Mouse (Mus musculus) forebrain, embryonic 14.5 days (tissue): ENCODE measurements at regions not wholly inside any gene's neighbourhood (a gene's known extent, or its start where the extent isn't known, plus 50 kb on each side); places are given as distances from the start of the nearest gene placed in this dataset.
A peak's percentile ranks its signal among the peaks of the same experiment; 100 is the strongest.

ENCODE experiments used
- ATAC-seq: fragments of 200-750 bp; cut with Nextera tagmentation; 2 replicates; pipeline ENCODE4 v1.8.0; 2017; ENCODE audit warnings: mild to moderate bottlenecking, moderate library complexity
- DNase-seq: peaks from one replicate; pipeline ENCODE4 v3.0.0-alpha.2; 2015; ENCODE audit warnings: low spot score
- H3K27ac ChIP-seq: fragments of 300-500 bp; sonication (generic); 2 replicates; pipeline ENCODE4 v1.5.1; 2014; ENCODE audit warnings: low read depth, mild to moderate bottlenecking, control low read depth, low read length, moderate library complexity
- H3K27me3 ChIP-seq: fragments of 300-500 bp; sonication (generic); replicated peaks from 2 replicates; pipeline ENCODE4 v1.6.1; 2014; ENCODE audit warnings: low read length, control low read depth, mixed read lengths; ENCODE audit not compliant: control insufficient read depth, insufficient read depth
- H3K36me3 ChIP-seq: fragments of 300-500 bp; sonication (generic); 2 replicates; pipeline ENCODE4 v1.6.1; 2014; ENCODE audit warnings: low read length, control low read depth; ENCODE audit not compliant: control insufficient read depth, insufficient read depth
- H3K4me1 ChIP-seq: fragments of 300-500 bp; sonication (generic); 2 replicates; pipeline ENCODE4 v1.6.1; 2014; ENCODE audit warnings: antibody characterized with exemption, low read length, control low read depth; ENCODE audit not compliant: control insufficient read depth, insufficient read depth
- H3K4me2 ChIP-seq: fragments of 300-500 bp; sonication (generic); 2 replicates; pipeline ENCODE4 v1.6.1; 2014; ENCODE audit warnings: mild to moderate bottlenecking, control low read depth, low read length
- H3K4me3 ChIP-seq: fragments of 300-500 bp; sonication (generic); 2 replicates; pipeline ENCODE4 v1.5.1; 2014; ENCODE audit warnings: low read depth, low read length, control low read depth
- H3K9ac ChIP-seq: fragments of 300-500 bp; sonication (generic); 2 replicates; pipeline ENCODE4 v1.6.1; 2014; ENCODE audit warnings: mild to moderate bottlenecking, low read length, control low read depth, moderate library complexity
- H3K9me3 ChIP-seq: fragments of 300-500 bp; sonication (generic); replicated peaks from 2 replicates; pipeline ENCODE4 v1.6.1; 2016; ENCODE audit warnings: low read length, control low read depth, mixed read lengths; ENCODE audit not compliant: control insufficient read depth
- WGBS: fragments of 180-500 bp; shearing (Covaris S2); extraction: QIAGEN DNeasy Blood & Tissue Kit; methylation state at CpG from one replicate; pipeline ENCODE4 v1.1.7; 2014; 5-methylcytosine and 5-hydroxymethylcytosine counted together

GRCm38 (mm10) chr8:118005186-118005585 is 203.4 kb upstream of the Mphosph6 start:
- Histone ChIP-seq H3K9ac (no peak overlapping the region), H3K36me3 (no peaks in the 10 kb centered on the region), H3K4me3 (no peak overlapping the region), H3K27ac (no peak overlapping the region), H3K9me3 (no peaks in the 10 kb centered on the region), H3K4me2 (no peak overlapping the region), H3K4me1 (0 out of 2 replicates have a peak, but pooled peaks cover 9% of the 10 kb centered on the region), H3K27me3 (0 out of 2 replicates have a peak, but pooled peaks cover 4% of the 10 kb centered on the region)
- DNase-seq (no peak), ATAC-seq (peak; percentile 41; the same call in 1 of the 2 replicates)
- 22% methylated on average over 2 of the region's 2 CpGs for WGBS

GRCm38 (mm10) chr8:118004391-118004851 is 202.7 kb upstream of the Mphosph6 start:
- 0 out of 2 replicates have a peak overlapping the region, but pooled peaks have one; percentile 22 for H3K27ac ChIP-seq
- H3K4me3 ChIP-seq, result no peak overlapping the region
- H3K27me3 ChIP-seq, result 0 out of 2 replicates have a peak, but pooled peaks cover 4% of the 10 kb centered on the region
- WGBS, result 6% methylated on average over 7 of the region's 7 CpGs
- no peak overlapping the region for H3K4me2 ChIP-seq
- no peaks in the 10 kb centered on the region for H3K9me3 ChIP-seq
- H3K9ac ChIP-seq, result no peak overlapping the region
- DNase-seq (peak; percentile 85), ATAC-seq (peak; percentile 93)
- H3K36me3 ChIP-seq, result no peaks in the 10 kb centered on the region
- H3K4me1 ChIP-seq, result 0 out of 2 replicates have a peak, but pooled peaks cover 9% of the 10 kb centered on the region

- Histone ChIP-seq H3K4me2 (no peak overlapping the region), H3K27me3 (0 out of 2 replicates have a peak, but pooled peaks cover 4% of the 10 kb centered on the region), H3K4me1 (0 out of 2 replicates have a peak, but pooled peaks cover 9% of the 10 kb centered on the region), H3K36me3 (no peaks in the 10 kb centered on the region), H3K4me3 (no peak overlapping the region), H3K27ac (no peak overlapping the region), H3K9ac (no peak overlapping the region), H3K9me3 (no peaks in the 10 kb centered on the region)
- ATAC-seq (no peak), DNase-seq (no peak)
- 91% methylated on average over 10 of the region's 10 CpGs for WGBS
Observed at GRCm38 (mm10) chr8:118001138-118001537, 199.4 kb upstream of the Mphosph6 start.

GRCm38 (mm10) chr8:117991826-117992225 is 190.1 kb upstream of the Mphosph6 start:
- Histone ChIP-seq H3K36me3 (no peaks in the 10 kb centered on the region), H3K27me3 (no peaks in the 10 kb centered on the region), H3K4me1 (no peaks in the 10 kb centered on the region), H3K27ac (no peak overlapping the region), H3K4me3 (no peak overlapping the region), H3K9ac (no peak overlapping the region), H3K9me3 (0 out of 2 replicates have a peak, but pooled peaks cover 3% of the 10 kb centered on the region), H3K4me2 (no peak overlapping the region)
- DNase-seq (no peak), ATAC-seq (no peak)
- WGBS, result 91% methylated on average over 7 of the region's 7 CpGs

- no peaks in the 10 kb centered on the region for H3K4me1 ChIP-seq
- no peak overlapping the region for H3K4me2 ChIP-seq
- no peaks in the 10 kb centered on the region for H3K27me3 ChIP-seq
- WGBS, result 62% methylated on average over 5 of the region's 5 CpGs
- DNase-seq (peak; percentile 81), ATAC-seq (peak; percentile 72)
- peaks cover 3% of the 10 kb centered on the region; the same call in 1 of the 2 replicates for H3K9me3 ChIP-seq
- H3K4me3 ChIP-seq, result no peak overlapping the region
- no peak overlapping the region; the same call in 1 of the 2 replicates for H3K27ac ChIP-seq
- H3K36me3 ChIP-seq, result no peaks in the 10 kb centered on the region
- H3K9ac ChIP-seq, result no peak overlapping the region
Observed at GRCm38 (mm10) chr8:117988781-117989180, 187.0 kb upstream of the Mphosph6 start.

- Histone ChIP-seq H3K4me3 (no peak overlapping the region), H3K9ac (no peak overlapping the region), H3K9me3 (no peaks in the 10 kb centered on the region), H3K27me3 (no peaks in the 10 kb centered on the region), H3K4me2 (no peak overlapping the region), H3K27ac (no peak overlapping the region), H3K4me1 (no peaks in the 10 kb centered on the region), H3K36me3 (no peaks in the 10 kb centered on the region)
- ATAC-seq (no peak), DNase-seq (no peak)
- 87% methylated on average over 5 of the region's 5 CpGs for WGBS
Observed at GRCm38 (mm10) chr8:117968306-117968705, 166.6 kb upstream of the Mphosph6 start.

GRCm38 (mm10) chr8:117966556-117966955 is 164.8 kb upstream of the Mphosph6 start:
- Histone ChIP-seq H3K4me3 (no peak overlapping the region), H3K27ac (no peak overlapping the region), H3K9me3 (no peaks in the 10 kb centered on the region), H3K36me3 (no peaks in the 10 kb centered on the region), H3K27me3 (no peaks in the 10 kb centered on the region), H3K9ac (no peak overlapping the region), H3K4me2 (no peak overlapping the region), H3K4me1 (no peaks in the 10 kb centered on the region)
- 86% methylated on average over 5 of the region's 5 CpGs for WGBS
- no peak for DNase-seq
- no peak for ATAC-seq

- no peak overlapping the region for H3K4me2 ChIP-seq
- no peaks in the 10 kb centered on the region for H3K36me3 ChIP-seq
- DNase-seq (no peak), ATAC-seq (no peak)
- no peak overlapping the region for H3K4me3 ChIP-seq
- 92% methylated on average over 13 of the region's 13 CpGs for WGBS
- H3K27me3 ChIP-seq, result no peaks in the 10 kb centered on the region
- no peak overlapping the region for H3K9ac ChIP-seq
- H3K4me1 ChIP-seq, result 0 out of 2 replicates have a peak, but pooled peaks cover 4% of the 10 kb centered on the region
- no peak overlapping the region for H3K27ac ChIP-seq
- H3K9me3 ChIP-seq, result no peaks in the 10 kb centered on the region
Observed at GRCm38 (mm10) chr8:117963426-117963825, 161.7 kb upstream of the Mphosph6 start.

- ATAC-seq (no peak), DNase-seq (no peak)
- 88% methylated on average over 8 of the region's 8 CpGs for WGBS
Observed at GRCm38 (mm10) chr8:117962666-117963065, 160.9 kb upstream of the Mphosph6 start.

More at GRCm38 (mm10) chr8:117962666-117963065, 160.9 kb upstream of the Mphosph6 start:
- H3K4me1 ChIP-seq, result 0 out of 2 replicates have a peak, but pooled peaks cover 4% of the 10 kb centered on the region
- no peaks in the 10 kb centered on the region for H3K27me3 ChIP-seq
- no peaks in the 10 kb centered on the region for H3K9me3 ChIP-seq
- no peaks in the 10 kb centered on the region for H3K36me3 ChIP-seq
- no peak overlapping the region for H3K9ac ChIP-seq
- H3K4me3 ChIP-seq, result no peak overlapping the region
- no peak overlapping the region for H3K4me2 ChIP-seq
- H3K27ac ChIP-seq, result no peak overlapping the region
